Mouse (Mus musculus): ENCODE data around the gene Slc6a16. TPM values are rescaled to one million over a fixed set of nuclear protein-coding genes. Genes with fewer than 3 reads are reported as not detected.

Gene Slc6a16
- polyA plus RNA-seq, 1 experiment from 2014 or later = not detected

DNA sequence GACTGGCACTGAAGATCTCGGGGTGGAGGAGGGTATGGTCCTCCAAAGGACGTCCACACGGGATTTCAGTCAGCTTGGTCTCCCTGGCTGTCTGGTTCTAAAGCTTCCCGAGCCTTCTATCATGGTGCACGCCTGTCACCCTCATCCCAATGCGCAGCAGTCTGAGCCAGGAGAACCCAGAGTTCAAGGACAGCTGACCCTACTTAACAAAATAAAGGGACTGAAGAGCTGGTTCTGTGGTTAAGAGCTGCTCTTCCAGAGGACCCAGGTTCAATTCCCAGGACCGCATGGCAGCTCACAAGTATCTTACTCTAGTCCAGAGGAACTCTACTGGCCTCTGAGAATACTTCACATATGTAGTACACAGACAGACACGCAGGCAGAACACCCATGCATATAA lies 11.8 kb upstream of the Slc6a16 start:
- H3K4me3 ChIP-seq (ENCODE audit: low read depth, low read length) = no peak overlapping the region
- no peaks in the 10 kb centered on the region for H3K9me3 ChIP-seq (ENCODE audit: control insufficient read depth, low read length)
- H3K27ac ChIP-seq (ENCODE audit: low read depth, low read length) = no peak overlapping the region
- peaks cover 37% of the 10 kb centered on the region for H3K36me3 ChIP-seq (ENCODE audit: control insufficient read depth, insufficient read depth, low read length)
- H3K27me3 ChIP-seq (ENCODE audit: control insufficient read depth, insufficient read depth, low read length) = no peaks in the 10 kb centered on the region
- no peak overlapping the region for H3K4me2 ChIP-seq (ENCODE audit: low read depth, low read length, severe bottlenecking)
- no peak for ATAC-seq (replicated peaks; ENCODE audit: low FRiP score)
- no peak overlapping the region for H3K9ac ChIP-seq (ENCODE audit: low read length)
- 95% methylated on average over 8 of the region's 8 CpGs for WGBS
- peak; percentile 45 for DNase-seq (ENCODE audit: low spot score)
- H3K4me1 ChIP-seq (replicated peaks; ENCODE audit: control insufficient read depth, insufficient read depth, low read length) = peaks cover 9% of the 10 kb centered on the region; the same call in 1 of the 2 replicates

- Histone ChIP-seq H3K4me3 (ENCODE audit: low read depth, low read length) (no peak overlapping the region), H3K27me3 (ENCODE audit: control insufficient read depth, insufficient read depth, low read length) (no peaks in the 10 kb centered on the region), H3K4me1 (replicated peaks; ENCODE audit: control insufficient read depth, insufficient read depth, low read length) (peaks cover 13% of the 10 kb centered on the region; the same call in 1 of the 2 replicates), H3K9me3 (ENCODE audit: control insufficient read depth, low read length) (no peaks in the 10 kb centered on the region), H3K4me2 (ENCODE audit: low read depth, low read length, severe bottlenecking) (no peak overlapping the region), H3K9ac (ENCODE audit: low read length) (no peak overlapping the region), H3K27ac (ENCODE audit: low read depth, low read length) (no peak overlapping the region), H3K36me3 (ENCODE audit: control insufficient read depth, insufficient read depth, low read length) (peaks cover 34% of the 10 kb centered on the region)
- 92% methylated on average over 7 of the region's 7 CpGs for WGBS
- no peak for ATAC-seq (replicated peaks; ENCODE audit: low FRiP score)
- peak; percentile 45 for DNase-seq (ENCODE audit: low spot score)
Measured at GRCm38 (mm10) chr7:45229459-45230203, 11.3 kb upstream of the Slc6a16 start.

GRCm38 (mm10) chr7:45231192-45231591 lies 9.7 kb upstream of the Slc6a16 start:
- Histone ChIP-seq H3K4me2 (ENCODE audit: low read depth, low read length, severe bottlenecking) (no peak overlapping the region), H3K4me3 (ENCODE audit: low read depth, low read length) (no peak overlapping the region), H3K27ac (ENCODE audit: low read depth, low read length) (no peak overlapping the region), H3K9me3 (ENCODE audit: control insufficient read depth, low read length) (no peaks in the 10 kb centered on the region), H3K4me1 (replicated peaks; ENCODE audit: control insufficient read depth, insufficient read depth, low read length) (peaks cover 21% of the 10 kb centered on the region; the same call in 1 of the 2 replicates), H3K27me3 (ENCODE audit: control insufficient read depth, insufficient read depth, low read length) (peaks cover 4% of the 10 kb centered on the region; the same call in 1 of the 2 replicates), H3K36me3 (ENCODE audit: control insufficient read depth, insufficient read depth, low read length) (peaks cover 21% of the 10 kb centered on the region), H3K9ac (ENCODE audit: low read length) (no peak overlapping the region)
- 93% methylated on average over 12 of the region's 12 CpGs for WGBS
- DNase-seq (ENCODE audit: low spot score) (peak; percentile 52), ATAC-seq (replicated peaks; ENCODE audit: low FRiP score) (no peak)

DNA sequence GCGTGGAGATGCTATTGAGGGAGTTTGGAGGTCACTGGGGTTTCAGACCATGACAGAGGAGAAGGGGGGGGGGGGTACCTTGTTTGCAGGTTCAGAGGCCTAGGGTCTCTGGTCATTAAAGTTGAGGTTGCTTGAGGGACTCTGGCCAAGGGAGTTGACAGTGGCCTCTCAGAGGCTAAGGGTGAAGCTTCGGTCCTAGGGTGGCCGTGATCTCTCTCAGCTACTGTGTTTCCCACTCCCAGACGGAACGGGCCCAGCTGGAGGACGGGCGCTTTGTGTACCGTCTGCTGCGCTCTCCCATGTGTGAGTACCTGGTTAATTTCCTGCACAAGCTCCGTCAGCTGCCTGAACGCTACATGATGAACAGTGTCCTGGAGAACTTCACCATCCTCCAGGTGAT lies 8.9 kb upstream of the Slc6a16 start:
- WGBS = 90% methylated on average over 11 of the region's 11 CpGs
- Histone ChIP-seq H3K36me3 (ENCODE audit: control insufficient read depth, insufficient read depth, low read length) (peaks cover 21% of the 10 kb centered on the region), H3K9me3 (ENCODE audit: control insufficient read depth, low read length) (no peaks in the 10 kb centered on the region), H3K4me2 (ENCODE audit: low read depth, low read length, severe bottlenecking) (no peak overlapping the region), H3K27ac (ENCODE audit: low read depth, low read length) (no peak overlapping the region), H3K4me3 (ENCODE audit: low read depth, low read length) (no peak overlapping the region), H3K4me1 (replicated peaks; ENCODE audit: control insufficient read depth, insufficient read depth, low read length) (peaks cover 21% of the 10 kb centered on the region; the same call in 1 of the 2 replicates), H3K9ac (ENCODE audit: low read length) (no peak overlapping the region), H3K27me3 (ENCODE audit: control insufficient read depth, insufficient read depth, low read length) (peaks cover 6% of the 10 kb centered on the region; the same call in 1 of the 2 replicates)
- ATAC-seq (replicated peaks; ENCODE audit: low FRiP score) = no peak
- no peak for DNase-seq (ENCODE audit: low spot score)

- H3K36me3 ChIP-seq (ENCODE audit: control insufficient read depth, insufficient read depth, low read length) = peaks cover 21% of the 10 kb centered on the region
- WGBS = 75% methylated on average over 13 of the region's 13 CpGs
Measured at GRCm38 (mm10) chr7:45232716-45233465, 8.0 kb upstream of the Slc6a16 start.

GRCm38 (mm10) chr7:45233580-45234332 lies 7.1 kb upstream of the Slc6a16 start:
- H3K36me3 ChIP-seq (ENCODE audit: control insufficient read depth, insufficient read depth, low read length) = peaks cover 15% of the 10 kb centered on the region

More at GRCm38 (mm10) chr7:45232716-45233465, 8.0 kb upstream of the Slc6a16 start:
- Histone ChIP-seq H3K27ac (ENCODE audit: low read depth, low read length) (no peak overlapping the region; the same call in 1 of the 2 replicates), H3K27me3 (ENCODE audit: control insufficient read depth, insufficient read depth, low read length) (peaks cover 8% of the 10 kb centered on the region), H3K4me3 (ENCODE audit: low read depth, low read length) (no peak overlapping the region), H3K9ac (ENCODE audit: low read length) (no peak overlapping the region), H3K9me3 (ENCODE audit: control insufficient read depth, low read length) (no peaks in the 10 kb centered on the region), H3K4me2 (ENCODE audit: low read depth, low read length, severe bottlenecking) (no peak overlapping the region), H3K4me1 (replicated peaks; ENCODE audit: control insufficient read depth, insufficient read depth, low read length) (peaks cover 21% of the 10 kb centered on the region; the same call in 1 of the 2 replicates)
- ATAC-seq (replicated peaks; ENCODE audit: low FRiP score) = no peak
- DNase-seq (ENCODE audit: low spot score) = peak; percentile 51

GRCm38 (mm10) chr7:45234333-45234841 lies 6.5 kb upstream of the Slc6a16 start:
- Histone ChIP-seq H3K4me2 (ENCODE audit: low read depth, low read length, severe bottlenecking) (peak overlapping the region; percentile 28), H3K4me3 (ENCODE audit: low read depth, low read length) (no peak overlapping the region), H3K4me1 (replicated peaks; ENCODE audit: control insufficient read depth, insufficient read depth, low read length) (peaks cover 21% of the 10 kb centered on the region; the same call in 1 of the 2 replicates)

More at GRCm38 (mm10) chr7:45233580-45234332, 7.1 kb upstream of the Slc6a16 start:
- ATAC-seq (replicated peaks; ENCODE audit: low FRiP score) = peak; percentile 13; the same call in 1 of the 2 replicates
- peak overlapping the region; percentile 28 for H3K4me2 ChIP-seq (ENCODE audit: low read depth, low read length, severe bottlenecking)
- peak overlapping the region; percentile 27; the same call in 1 of the 2 replicates for H3K9ac ChIP-seq (ENCODE audit: low read length)
- H3K27ac ChIP-seq (ENCODE audit: low read depth, low read length) = peak overlapping the region; percentile 26; the same call in 1 of the 2 replicates
- H3K4me3 ChIP-seq (ENCODE audit: low read depth, low read length) = no peak overlapping the region
- H3K27me3 ChIP-seq (ENCODE audit: control insufficient read depth, insufficient read depth, low read length) = peaks cover 8% of the 10 kb centered on the region
- no peaks in the 10 kb centered on the region for H3K9me3 ChIP-seq (ENCODE audit: control insufficient read depth, low read length)
- H3K4me1 ChIP-seq (replicated peaks; ENCODE audit: control insufficient read depth, insufficient read depth, low read length) = peaks cover 21% of the 10 kb centered on the region; the same call in 1 of the 2 replicates
- 27% methylated on average over 20 of the region's 20 CpGs for WGBS
- peak; percentile 67 for DNase-seq (ENCODE audit: low spot score)

More at GRCm38 (mm10) chr7:45234333-45234841, 6.5 kb upstream of the Slc6a16 start:
- H3K9me3 ChIP-seq (ENCODE audit: control insufficient read depth, low read length) = no peaks in the 10 kb centered on the region
- H3K27ac ChIP-seq (ENCODE audit: low read depth, low read length) = peak overlapping the region; percentile 26; the same call in 1 of the 2 replicates
- DNase-seq (ENCODE audit: low spot score) (peak; percentile 69), ATAC-seq (replicated peaks; ENCODE audit: low FRiP score) (peak; percentile 16; the same call in 1 of the 2 replicates)
- H3K27me3 ChIP-seq (ENCODE audit: control insufficient read depth, insufficient read depth, low read length) = peaks cover 8% of the 10 kb centered on the region
- peaks cover 11% of the 10 kb centered on the region for H3K36me3 ChIP-seq (ENCODE audit: control insufficient read depth, insufficient read depth, low read length)
- peak overlapping the region; percentile 27; the same call in 1 of the 2 replicates for H3K9ac ChIP-seq (ENCODE audit: low read length)
- WGBS = 10% methylated on average over 29 of the region's 29 CpGs

Measured in forebrain, embryonic 11.5 days (tissue).